ENCODE assay signal across 14 mouse cellular contexts in genomic region chr16:22241376-22242238, GRCm38 (mm10). TPM values are rescaled to one million over a fixed set of nuclear protein-coding genes. Genes with fewer than 3 reads are reported as not detected.
DNase-seq lines count a peak whose midpoint lies in the region; ATAC-seq lines count a peak whose summit lies in the region.
"Had no signal": no experiment of that assay in that cellular context is flagged by ENCODE, and none has a peak within 500 bp of the region (broad histone marks: within the 10 kb centered on the region; RNA-seq: fewer than 3 reads in every experiment).

No protein-coding gene starts in this region.

- no peaks in the 10 kb centered on the region for H3K9me3 ChIP-seq in forebrain, embryonic 16.5 days (ENCODE audit: control insufficient read depth, low read length)
- no peaks in the 10 kb centered on the region for H3K9me3 ChIP-seq in forebrain, embryonic 13.5 days (replicated peaks)
- H3K9me3 ChIP-seq in kidney, embryonic 14.5 days (ENCODE audit: control insufficient read depth, low read length), result no peaks in the 10 kb centered on the region
- H3K9me3 ChIP-seq: embryonic facial prominence, embryonic 15.5 days; megakaryocyte, embryonic 14.5 days had no signal

- no peaks in the 10 kb centered on the region for H3K27me3 ChIP-seq in forebrain, embryonic 16.5 days (replicated peaks; ENCODE audit: control insufficient read depth, insufficient read depth, low read length)
- H3K27me3 ChIP-seq in forebrain, embryonic 13.5 days, result no peaks in the 10 kb centered on the region
- H3K27me3 ChIP-seq in kidney, embryonic 14.5 days (ENCODE audit: control insufficient read depth, insufficient read depth, low read length), result no peaks in the 10 kb centered on the region
- H3K27me3 ChIP-seq: embryonic facial prominence, embryonic 15.5 days; megakaryocyte, embryonic 14.5 days had no signal

- no peak overlapping the region for H3K4me3 ChIP-seq in forebrain, embryonic 16.5 days (replicated peaks; ENCODE audit: low read length)
- H3K4me3 ChIP-seq in forebrain, embryonic 13.5 days, result no peak overlapping the region
- no peak overlapping the region for H3K4me3 ChIP-seq in kidney, embryonic 14.5 days (ENCODE audit: low read length)
- H3K4me3 ChIP-seq: embryonic facial prominence, embryonic 15.5 days; megakaryocyte, embryonic 14.5 days had no signal

- H3K27ac ChIP-seq in forebrain, embryonic 16.5 days (ENCODE audit: low read length), result no peak overlapping the region
- no peak overlapping the region for H3K27ac ChIP-seq in forebrain, embryonic 13.5 days
- H3K27ac ChIP-seq in kidney, embryonic 14.5 days (ENCODE audit: low read depth, low read length), result no peak overlapping the region
- H3K27ac ChIP-seq: embryonic facial prominence, embryonic 15.5 days had no signal

- no peaks in the 10 kb centered on the region for H3K4me1 ChIP-seq in forebrain, embryonic 16.5 days (replicated peaks; ENCODE audit: control insufficient read depth, insufficient read depth, low read length)
- no peaks in the 10 kb centered on the region for H3K4me1 ChIP-seq in forebrain, embryonic 13.5 days
- no peaks in the 10 kb centered on the region for H3K4me1 ChIP-seq in kidney, embryonic 14.5 days (ENCODE audit: control insufficient read depth, insufficient read depth, low read length)
- H3K4me1 ChIP-seq: embryonic facial prominence, embryonic 15.5 days; megakaryocyte, embryonic 14.5 days had no signal

- no peak for DNase-seq in kidney, postnatal 25 days
- DNase-seq in 3T3-L1 (ENCODE audit: low read depth, low spot score), result peak; percentile 34
- peak; percentile 34 for DNase-seq in induced T-regulatory cell, adult 2 months (ENCODE audit: low read depth)
- no peak for DNase-seq in thymus, postnatal 14 days
- DNase-seq: adrenal gland, postnatal 10 days; cerebellum, adult 18-20 months; layer of hippocampus, adult 9-11 months; right cerebral cortex, postnatal 14 days; thymus, postnatal 4 days had no signal

- no peak overlapping the region for H3K9ac ChIP-seq in forebrain, embryonic 16.5 days (replicated peaks; ENCODE audit: low read depth, low read length)
- H3K9ac ChIP-seq in forebrain, embryonic 13.5 days, result no peak overlapping the region
- H3K9ac ChIP-seq in kidney, embryonic 14.5 days (ENCODE audit: low read depth, low read length), result no peak overlapping the region
- H3K9ac ChIP-seq: embryonic facial prominence, embryonic 15.5 days had no signal

- 80% methylated on average over 6 of the region's 6 CpGs for WGBS in forebrain, embryonic 16.5 days
- 86% methylated on average over 6 of the region's 6 CpGs for WGBS in forebrain, embryonic 13.5 days
- WGBS in kidney, embryonic 14.5 days, result 82% methylated on average over 6 of the region's 6 CpGs

- ATAC-seq in forebrain, embryonic 16.5 days, result peak; percentile 32; the same call in 1 of the 2 replicates
- ATAC-seq in forebrain, embryonic 13.5 days, result no peak; the same call in 1 of the 2 replicates
- ATAC-seq in kidney, embryonic 14.5 days (ENCODE audit: low FRiP score, low TSS enrichment), result peak; percentile 44; the same call in 1 of the 2 replicates

- no peak overlapping the region for H3K4me2 ChIP-seq in forebrain, embryonic 16.5 days (ENCODE audit: low read length)
- no peak overlapping the region for H3K4me2 ChIP-seq in forebrain, embryonic 13.5 days
- H3K4me2 ChIP-seq in kidney, embryonic 14.5 days (replicated peaks; ENCODE audit: low read depth, low read length), result no peak overlapping the region
- H3K4me2 ChIP-seq: embryonic facial prominence, embryonic 15.5 days had no signal

- H3K36me3 ChIP-seq in forebrain, embryonic 16.5 days (ENCODE audit: control insufficient read depth, insufficient read depth), result peaks cover 20% of the 10 kb centered on the region
- H3K36me3 ChIP-seq in forebrain, embryonic 13.5 days (ENCODE audit: poor library complexity, severe bottlenecking), result peaks cover 67% of the 10 kb centered on the region
- peaks cover 51% of the 10 kb centered on the region for H3K36me3 ChIP-seq in kidney, embryonic 14.5 days (ENCODE audit: control insufficient read depth, insufficient read depth, low read length)

RNA-seq across cellular contexts. Expression of gene Tra2b, which starts 24.2 kb away (rescaled TPM):
- polyA plus RNA-seq in forebrain, embryonic 16.5 days (2015; fragmentation: Nextera tagmentation; extraction: Ambion mirVana), result 373 and 397 TPM in 2 replicates
- 436 and 453 TPM in 2 replicates for polyA plus RNA-seq in forebrain, embryonic 13.5 days (2015; fragmentation: Nextera tagmentation; extraction: Ambion mirVana)
- 410 and 424 TPM in 2 replicates for polyA plus RNA-seq in kidney, embryonic 14.5 days (2014; fragmentation: Nextera tagmentation; extraction: Ambion mirVana)

Comparison
In these comparisons a context has a peak if more than half of its experiments do, and no peak if none do; other contexts are left out.
1. DNase-seq: peak in 3T3-L1 (single experiment) and induced T-regulatory cell, adult 2 months (single experiment); none in kidney, postnatal 25 days (0 of 2) and thymus, postnatal 14 days (single experiment).